Mouse (Mus musculus) thymus, adult 2 months (tissue): ENCODE measurements around the gene Ncdn.

Experiments
- CTCF ChIP-seq: fragments of 200-500 bp; IDR thresholded peaks from 2 replicates; pipeline ENCODE4 v1.5.1; 2012; ENCODE audit warnings: mild to moderate bottlenecking, control low read depth, low read length, moderate library complexity, borderline replicate concordance; ENCODE audit not compliant: control insufficient read depth, poor library complexity, insufficient read depth; ENCODE audit errors: extremely low read depth
- POLR2A ChIP-seq: fragments of 200-500 bp; IDR thresholded peaks from 2 replicates; pipeline ENCODE4 v1.6.1; 2012; ENCODE audit warnings: mild to moderate bottlenecking, low read length, control low read depth, moderate library complexity; ENCODE audit not compliant: control insufficient read depth, poor library complexity, insufficient read depth; ENCODE audit errors: extremely low read depth

GRCm38 (mm10) chr4:126782996-126783395, 29.8 kb upstream of the Ncdn start:
- TF ChIP-seq CTCF (no peak), POLR2A (no peak)
